Mouse (Mus musculus): ENCODE data around the gene Ccdc82.

Ccdc82 gene

GRCm38 (mm10) chr9:13246815-13247638, at the start of gene Ccdc82:
Ccdc82 (plus strand) TSS chr9:13246955.
- DNase-seq (ENCODE audit: low spot score): peak; percentile 96

GRCm38 (mm10) chr9:13200079-13200478, 46.7 kb upstream of the Ccdc82 start:
- DNase-seq (ENCODE audit: low spot score): no peak

GRCm38 (mm10) chr9:13203109-13203508, 43.6 kb upstream of the Ccdc82 start:
- DNase-seq (ENCODE audit: low spot score): no peak

GRCm38 (mm10) chr9:13203681-13204080, 43.1 kb upstream of the Ccdc82 start:
- DNase-seq (ENCODE audit: low spot score): no peak

GRCm38 (mm10) chr9:13206369-13206768, 40.4 kb upstream of the Ccdc82 start:
- DNase-seq (ENCODE audit: low spot score): no peak

- DNase-seq (ENCODE audit: low spot score): no peak
Observed at GRCm38 (mm10) chr9:13225872-13226271, 20.9 kb upstream of the Ccdc82 start.

- DNase-seq (ENCODE audit: low spot score): peak; percentile 50
Observed at GRCm38 (mm10) chr9:13230553-13230952, 16.2 kb upstream of the Ccdc82 start.

GRCm38 (mm10) chr9:13231545-13232216, 15.1 kb upstream of the Ccdc82 start:
- no peak for DNase-seq (ENCODE audit: low spot score)

GRCm38 (mm10) chr9:13242321-13242720, 4.4 kb upstream of the Ccdc82 start:
- DNase-seq (ENCODE audit: low spot score): no peak

- DNase-seq (ENCODE audit: low spot score): peak; percentile 23
Observed at GRCm38 (mm10) chr9:13245481-13245880, 1.3 kb upstream of the Ccdc82 start, which contains the start of gene Jrkl. Jrkl (minus strand) TSS chr9:13245829.

- DNase-seq (ENCODE audit: low spot score): no peak
Observed at GRCm38 (mm10) chr9:13248104-13248503, 1.3 kb downstream of the Ccdc82 start.

- no peak for DNase-seq (ENCODE audit: low spot score)
Observed at GRCm38 (mm10) chr9:13251251-13251650, 4.5 kb downstream of the Ccdc82 start.

GRCm38 (mm10) chr9:13256726-13257125, 10.0 kb downstream of the Ccdc82 start:
- DNase-seq (ENCODE audit: low spot score): no peak

GRCm38 (mm10) chr9:13258173-13258572, 11.4 kb downstream of the Ccdc82 start:
- no peak for DNase-seq (ENCODE audit: low spot score)

GRCm38 (mm10) chr9:13260980-13261379, 14.2 kb downstream of the Ccdc82 start:
- no peak for DNase-seq (ENCODE audit: low spot score)

- DNase-seq (ENCODE audit: low spot score): no peak
Observed at GRCm38 (mm10) chr9:13273219-13273618, 26.5 kb downstream of the Ccdc82 start.

- no peak for DNase-seq (ENCODE audit: low spot score)
Observed at GRCm38 (mm10) chr9:13287482-13287881, 40.7 kb downstream of the Ccdc82 start.

- DNase-seq (ENCODE audit: low spot score): peak; percentile 86
Observed at GRCm38 (mm10) chr9:13296274-13297121, 49.7 kb downstream of the Ccdc82 start.

GRCm38 (mm10) chr9:13297122-13297667, 50.4 kb downstream of the Ccdc82 start:
- DNase-seq (ENCODE audit: low spot score): no peak

GRCm38 (mm10) chr9:13297668-13298512, 51.1 kb downstream of the Ccdc82 start, which contains the start of gene Maml2:
Maml2 (plus strand) TSS chr9:13297957.
- DNase-seq (ENCODE audit: low spot score): peak; percentile 46

GRCm38 (mm10) chr9:13298513-13298878, 51.7 kb downstream of the Ccdc82 start:
- no peak for DNase-seq (ENCODE audit: low spot score)
